8 mouse cellular contexts compared by ENCODE assay signal in genomic region chr2:29123907-29124569, GRCm38 (mm10). TPM values are rescaled to one million over a fixed set of nuclear protein-coding genes. Genes with fewer than 3 reads are reported as not detected.
DNase-seq lines count a peak whose midpoint lies in the region; ATAC-seq and TF ChIP-seq lines count a peak whose summit lies in the region.

Gene Setx (plus strand): TSS chr2:29124181.

- intact Hi-C loops in gastrocnemius, adult 2 months (cut with DNase I): no loop called here

- ATAC-seq in lung, embryonic 15.5 days (ENCODE audit: borderline replicate concordance, extremely low read depth, low FRiP score, low TSS enrichment): no peak
- ATAC-seq in hindbrain, embryonic 15.5 days (ENCODE audit: low FRiP score, low read depth): no peak
- ATAC-seq in liver, embryonic 12.5 days: no peak

- H3K36me3 ChIP-seq in lung, embryonic 15.5 days: peaks cover 11% of the 10 kb centered on the region
- H3K36me3 ChIP-seq in hindbrain, embryonic 15.5 days: peaks cover 4% of the 10 kb centered on the region; the same call in 1 of the 2 replicates
- H3K36me3 ChIP-seq in liver, embryonic 12.5 days: peaks cover 25% of the 10 kb centered on the region

- WGBS in lung, embryonic 15.5 days: 58% methylated on average over 14 of the region's 14 CpGs
- 67% methylated on average over 14 of the region's 14 CpGs for WGBS in hindbrain, embryonic 15.5 days
- 69% methylated on average over 14 of the region's 14 CpGs for WGBS in liver, embryonic 12.5 days (ENCODE audit: insufficient replicate concordance)

- no peak for TF ChIP-seq CTCF in gastrocnemius, adult 2 months (IDR thresholded peaks at IDR 0.05)

- peak within 1 kb of the TSS; percentile 87 for H3K9ac ChIP-seq in lung, embryonic 15.5 days
- H3K9ac ChIP-seq in hindbrain, embryonic 15.5 days: peak within 1 kb of the TSS; percentile 88
- H3K9ac ChIP-seq in liver, embryonic 12.5 days: peak within 1 kb of the TSS; percentile 81

- no peaks in the 10 kb centered on the region for H3K9me3 ChIP-seq in lung, embryonic 15.5 days
- H3K9me3 ChIP-seq in hindbrain, embryonic 15.5 days: no peaks in the 10 kb centered on the region
- no peaks in the 10 kb centered on the region for H3K9me3 ChIP-seq in liver, embryonic 12.5 days (replicated peaks)

- H3K4me3 ChIP-seq in lung, embryonic 15.5 days: peak within 1 kb of the TSS; percentile 87
- H3K4me3 ChIP-seq in gastrocnemius, adult 2 months: peak within 1 kb of the TSS; percentile 98
- peak within 1 kb of the TSS; percentile 61 for H3K4me3 ChIP-seq in hindbrain, embryonic 15.5 days
- peak within 1 kb of the TSS; percentile 85 for H3K4me3 ChIP-seq in liver, embryonic 12.5 days

- no peak for DNase-seq in lung, postnatal 25 days (ENCODE audit: low spot score)
- DNase-seq in brain, adult 2 months (ENCODE audit: low read depth, low spot score): peak; percentile 13
- no peak for DNase-seq in gastrocnemius, adult 2 months
- DNase-seq in retina, postnatal 1 day: peak; percentile 24
- DNase-seq in right cerebral cortex, postnatal 25 days: no peak

- H3K27ac ChIP-seq in lung, embryonic 15.5 days: peak within 1 kb of the TSS; percentile 96
- H3K27ac ChIP-seq in gastrocnemius, adult 2 months: peak within 1 kb of the TSS; percentile 99
- H3K27ac ChIP-seq in hindbrain, embryonic 15.5 days (replicated peaks): peak within 1 kb of the TSS; percentile 88
- peak within 1 kb of the TSS; percentile 94 for H3K27ac ChIP-seq in liver, embryonic 12.5 days

- H3K4me2 ChIP-seq in lung, embryonic 15.5 days: peak within 1 kb of the TSS; percentile 68
- H3K4me2 ChIP-seq in hindbrain, embryonic 15.5 days: peak within 1 kb of the TSS; percentile 83
- peak within 1 kb of the TSS; percentile 84 for H3K4me2 ChIP-seq in liver, embryonic 12.5 days

- no peaks in the 10 kb centered on the region for H3K27me3 ChIP-seq in lung, embryonic 15.5 days
- no peaks in the 10 kb centered on the region for H3K27me3 ChIP-seq in hindbrain, embryonic 15.5 days
- H3K27me3 ChIP-seq in liver, embryonic 12.5 days (replicated peaks): no peaks in the 10 kb centered on the region

- H3K4me1 ChIP-seq in lung, embryonic 15.5 days: peaks cover 17% of the 10 kb centered on the region
- peaks cover 18% of the 10 kb centered on the region for H3K4me1 ChIP-seq in hindbrain, embryonic 15.5 days (replicated peaks)
- H3K4me1 ChIP-seq in liver, embryonic 12.5 days: peaks cover 21% of the 10 kb centered on the region

RNA-seq across cellular contexts. Expression of gene Setx, which starts in this region (rescaled TPM):
- 11.2 and 13.6 TPM in 2 replicates for polyA plus RNA-seq in lung, embryonic 15.5 days (2015; fragmentation: Nextera tagmentation; extraction: Ambion mirVana)
- 10 to 100 TPM; 25.0 to 32.9 TPM for total RNA-seq in gastrocnemius, adult 2 months (2021)
- 9.2 and 13.0 TPM in 2 replicates for polyA plus RNA-seq in hindbrain, embryonic 15.5 days (2015; fragmentation: Nextera tagmentation; extraction: Ambion mirVana)
- 5.7 and 7.8 TPM in 2 replicates for polyA plus RNA-seq in liver, embryonic 12.5 days (2016; fragmentation: Nextera tagmentation; extraction: Ambion mirVana)

Comparison
In these comparisons a context has a peak if more than half of its experiments do, and no peak if none do; other contexts are left out.
1. DNase-seq: peak in brain, adult 2 months (single experiment) and retina, postnatal 1 day (single experiment); none in lung, postnatal 25 days (single experiment), gastrocnemius, adult 2 months (single experiment) and right cerebral cortex, postnatal 25 days (single experiment).
2. Peak in every context shown above with its lines, with median percentiles within 50 percentile points of each other: H3K27ac ChIP-seq, H3K4me2 ChIP-seq, H3K4me3 ChIP-seq and H3K9ac ChIP-seq.